Mouse (Mus musculus) layer of hippocampus, postnatal 25 days (tissue): ENCODE results near the gene Ccdc15. TPM values are rescaled to one million over a fixed set of nuclear protein-coding genes. Genes with fewer than 3 reads are reported as not detected.

Source experiments
- DNase-seq, 2 experiments: peaks; one replicate each; pipeline ENCODE4 v3.0.0; 2022; ENCODE audit warnings: mixed read lengths in 2 of 2, low spot score in 1 of 2; ENCODE audit errors: extremely low spot score in 1 of 2
- total RNA-seq, 2 experiments: library from RNA; stranded (reverse); gene quantifications; 2 replicates each; pipeline ENCODE4 v1.2.3; 2021

Ccdc15 gene
- total RNA-seq, 2 experiments from 2014 or later: 1.4 to 2.2 TPM

DNA sequence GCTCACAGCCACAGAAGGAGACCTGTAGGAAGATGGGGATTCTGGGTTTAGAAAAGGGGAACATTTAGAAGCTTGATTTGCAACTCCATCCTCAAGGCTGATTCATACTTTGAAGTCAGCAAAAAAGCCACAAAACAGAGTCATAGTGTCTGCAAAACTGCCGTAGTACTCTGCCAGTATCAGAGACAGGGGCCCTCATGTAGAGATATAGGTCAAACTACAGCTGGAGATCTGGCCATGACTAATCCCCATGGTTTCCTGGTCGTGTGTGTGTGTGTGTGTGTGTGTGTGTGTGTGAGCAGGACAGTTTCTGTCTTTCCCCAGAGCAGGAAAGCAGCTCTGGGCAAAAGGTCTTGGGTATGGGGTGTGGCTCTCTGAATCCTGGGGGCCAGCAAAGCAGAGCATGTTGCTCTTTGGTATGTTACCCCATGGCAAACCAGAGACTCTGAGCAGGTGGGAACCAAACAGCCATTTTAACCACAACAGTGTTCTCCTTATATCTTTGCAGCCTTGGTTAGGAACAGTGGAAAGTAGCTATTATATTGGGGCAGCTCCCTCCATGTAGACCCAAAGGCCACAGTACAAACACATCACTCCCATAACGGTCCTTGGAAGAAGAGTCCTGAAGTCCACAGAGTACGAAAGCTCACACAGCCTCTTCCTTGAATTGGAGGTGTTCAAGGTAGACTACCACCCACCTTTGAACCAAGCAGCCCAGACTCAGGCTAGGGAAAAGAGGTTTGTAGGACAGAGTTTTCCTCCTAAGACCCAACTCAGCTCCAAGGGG is 112.1 kb downstream of the Ccdc15 start:
- no peak for DNase-seq

DNA sequence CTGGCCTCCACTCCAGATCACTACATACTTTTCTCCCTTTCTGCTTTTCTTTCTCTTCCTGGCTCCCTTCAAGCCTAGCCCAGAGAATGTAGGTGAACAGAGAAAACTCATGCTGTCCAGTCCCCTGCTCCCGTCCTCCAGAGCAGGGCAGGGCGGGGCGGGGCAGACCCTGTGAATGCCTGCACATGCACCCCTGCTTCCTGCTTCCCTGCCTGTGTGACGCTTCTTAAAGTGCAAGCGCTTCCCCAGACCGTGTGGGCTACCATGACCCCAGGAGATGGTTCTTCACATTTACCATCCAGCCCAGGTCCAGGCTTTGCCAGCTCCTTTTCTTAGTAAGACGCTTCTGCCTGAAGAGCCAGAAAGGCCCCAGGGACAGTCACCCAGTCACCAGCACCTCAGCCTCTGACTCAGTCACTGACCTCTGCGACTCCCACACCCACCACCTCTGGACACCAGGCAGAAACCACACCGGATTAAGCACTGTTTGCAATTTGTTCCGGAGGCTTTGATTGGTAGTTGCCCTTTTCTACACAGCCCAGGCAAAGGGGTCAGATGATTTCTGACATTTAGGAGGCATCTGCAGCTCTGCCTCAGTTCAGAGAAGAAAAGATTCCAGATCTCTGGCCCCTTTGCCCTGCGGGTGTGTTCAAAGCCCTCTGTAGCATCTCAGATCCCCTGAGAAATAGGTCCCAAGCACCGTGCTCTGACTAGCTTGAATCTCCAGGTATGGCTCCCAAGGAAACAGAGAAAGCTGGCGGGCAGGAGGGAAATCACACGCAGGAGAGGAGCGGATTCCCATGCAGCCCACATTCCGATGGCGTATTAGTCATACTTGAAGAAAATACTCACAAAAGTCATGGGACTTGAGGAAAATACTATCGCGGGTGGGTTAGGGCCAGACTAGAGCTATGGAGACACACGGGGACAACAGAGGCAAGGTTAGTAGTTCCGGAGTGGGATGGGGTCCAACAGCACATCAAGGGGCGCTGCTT is 115.7 kb downstream of the Ccdc15 start:
- no peak for DNase-seq

GRCm38 (mm10) chr9:37230486-37231195 is 117.6 kb downstream of the Ccdc15 start:
- no peak for DNase-seq

- DNase-seq: peak; percentile 45 to 56
Observed at GRCm38 (mm10) chr9:37229880-37230325, 118.3 kb downstream of the Ccdc15 start.

Other genes with a start within 250 kb of the Ccdc15 start
- 10 to 100 TPM; 29.3 to 41.2 TPM for gene Pknox2, start 201.0 kb downstream of the Ccdc15 start, total RNA-seq
- 1 to 10 TPM; 7.9 to 8.5 TPM for gene Tmem218, start 140.2 kb downstream of the Ccdc15 start, total RNA-seq
- 1 to 10 TPM; 1.5 to 2.1 TPM for gene Slc37a2, start 92.7 kb downstream of the Ccdc15 start, total RNA-seq
- gene Hepacam, start 18.9 kb upstream of the Ccdc15 start, total RNA-seq: 10 to 100 TPM; 76.5 to 77.5 TPM
- 1 to 10 TPM; 5.3 to 6.7 TPM for gene Robo4, start 53.5 kb upstream of the Ccdc15 start, total RNA-seq
- 10 to 100 TPM; 10.2 to 20.0 TPM for gene Robo3, start 84.8 kb upstream of the Ccdc15 start, total RNA-seq
- gene Msantd2, start 140.9 kb upstream of the Ccdc15 start, total RNA-seq: 10 to 100 TPM; 20.0 to 21.6 TPM
- 10 to 100 TPM; 17.2 to 17.8 TPM for gene Esam, start 179.6 kb upstream of the Ccdc15 start, total RNA-seq
- 1 to 10 TPM; 2.8 to 4.4 TPM for gene Vsig2, start 190.8 kb upstream of the Ccdc15 start, total RNA-seq
- gene Nrgn, start 204.5 kb upstream of the Ccdc15 start, total RNA-seq: 1,000 to 10,000 TPM; 1,702 to 1,721 TPM
- 10 to 100 TPM; 11.7 to 12.3 TPM for gene Siae, start 207.3 kb upstream of the Ccdc15 start, total RNA-seq